Mouse (Mus musculus) hindbrain, embryonic 14.5 days (tissue): Measurements from ENCODE around the gene Tmem86b. TPM values are rescaled to one million over a fixed set of nuclear protein-coding genes. Genes with fewer than 3 reads are reported as not detected.

Experiments
- ATAC-seq: fragments of 200-750 bp; cut with Nextera tagmentation; 2 replicates; pipeline ENCODE4 v1.8.0; 2017; ENCODE audit warnings: moderate number of reproducible peaks, mild to moderate bottlenecking, moderate TSS enrichment, moderate library complexity; ENCODE audit not compliant: low FRiP score
- DNase-seq: peaks from one replicate; pipeline ENCODE4 v3.0.0-alpha.2; 2015; ENCODE audit warnings: low spot score
- H3K27ac ChIP-seq: fragments of 300-500 bp; sonication (generic); 2 replicates; pipeline ENCODE4 v1.5.1; 2014; ENCODE audit warnings: mild to moderate bottlenecking, moderate library complexity
- H3K27me3 ChIP-seq: fragments of 300-500 bp; sonication (generic); 2 replicates; pipeline ENCODE4 v1.6.1; 2014; ENCODE audit warnings: mild to moderate bottlenecking, low read length, mixed read lengths; ENCODE audit not compliant: control insufficient read depth, insufficient read depth
- H3K36me3 ChIP-seq: fragments of 300-500 bp; sonication (generic); replicated peaks from 2 replicates; pipeline ENCODE4 v1.6.1; 2014; ENCODE audit not compliant: control insufficient read depth, insufficient read depth
- H3K4me1 ChIP-seq: fragments of 300-500 bp; sonication (generic); replicated peaks from 2 replicates; pipeline ENCODE4 v1.6.1; 2014; ENCODE audit warnings: antibody characterized with exemption, low read length, mixed read lengths; ENCODE audit not compliant: control insufficient read depth, insufficient read depth
- H3K4me2 ChIP-seq: fragments of 300-500 bp; sonication (generic); replicated peaks from 2 replicates; pipeline ENCODE4 v1.6.1; 2014; ENCODE audit warnings: mild to moderate bottlenecking, moderate library complexity
- H3K4me3 ChIP-seq: fragments of 300-500 bp; sonication (generic); replicated peaks from 2 replicates; pipeline ENCODE4 v1.5.1; 2014; ENCODE audit warnings: mild to moderate bottlenecking, low read length
- H3K9ac ChIP-seq: fragments of 300-500 bp; sonication (generic); 2 replicates; pipeline ENCODE4 v1.6.1; 2014
- H3K9me3 ChIP-seq: fragments of 300-500 bp; sonication (generic); 2 replicates; pipeline ENCODE4 v1.6.1; 2016; ENCODE audit warnings: low read length; ENCODE audit not compliant: control insufficient read depth
- WGBS: fragments of 180-500 bp; shearing (Covaris S2); extraction: QIAGEN DNeasy Blood & Tissue Kit; methylation state at CpG from one replicate; pipeline ENCODE4 v1.1.7; 2014; 5-methylcytosine and 5-hydroxymethylcytosine counted together
- polyA plus RNA-seq: library from polyadenylated mRNA; unstranded; fragments of >200 nt; fragmentation: Nextera tagmentation; extraction: Ambion mirVana; gene quantifications from 2 replicates; pipeline ENCODE4 v1.2.1, GENCODE M21; 2014

Tmem86b gene
- polyA plus RNA-seq, 1 experiment from 2014 or later = 2.7 TPM

DNA sequence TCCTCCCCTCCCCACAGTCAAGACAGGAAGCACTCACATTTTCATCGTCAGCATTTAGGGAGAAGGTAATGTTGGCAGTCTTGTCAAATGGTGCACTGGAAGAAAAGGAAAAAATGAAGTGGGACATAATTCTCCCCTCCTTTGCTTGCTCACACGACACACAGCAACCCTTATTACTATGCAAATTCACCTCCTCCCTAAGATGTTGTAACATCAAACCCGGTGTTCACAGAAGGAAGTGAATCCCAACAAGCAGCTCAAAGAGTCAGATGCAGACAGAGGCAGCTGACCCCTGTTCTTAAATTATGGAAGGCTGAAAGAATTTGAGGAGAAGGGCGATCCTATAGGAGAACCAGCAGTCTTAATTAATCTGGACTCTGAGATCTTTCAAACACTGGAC is 5.0 kb upstream of the Tmem86b start:
- ATAC-seq = no peak
- DNase-seq = no peak
- 81% methylated on average over 4 of the region's 4 CpGs for WGBS

DNA sequence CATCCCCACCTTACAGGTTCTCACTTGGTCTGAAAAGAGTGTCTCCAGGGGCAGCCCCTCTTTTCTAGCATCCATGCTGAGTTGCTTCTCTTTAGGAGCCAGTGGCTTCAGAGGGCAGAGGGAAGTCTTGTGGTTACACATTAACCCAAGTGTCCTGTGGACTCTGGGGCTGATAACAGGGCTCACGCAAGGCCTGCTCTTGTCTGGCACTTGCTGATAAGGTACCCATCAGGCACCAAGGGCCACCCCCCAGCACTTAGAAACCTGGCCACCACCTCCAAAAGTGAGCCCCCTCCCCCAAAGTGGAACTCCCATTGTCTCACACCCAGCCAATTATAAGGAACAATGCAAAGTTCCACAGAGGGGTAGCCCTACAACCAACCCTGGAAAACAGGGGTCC is 1.0 kb downstream of the Tmem86b start:
- Histone ChIP-seq H3K27ac (no peak overlapping the region), H3K9ac (no peak overlapping the region), H3K4me2 (no peak overlapping the region), H3K36me3 (peaks cover 67% of the 10 kb centered on the region), H3K4me3 (no peak overlapping the region), H3K4me1 (no peaks in the 10 kb centered on the region), H3K9me3 (no peaks in the 10 kb centered on the region), H3K27me3 (no peaks in the 10 kb centered on the region)
- DNase-seq (no peak), ATAC-seq (no peak)
- WGBS = 89% methylated on average over 1 of the region's 1 CpGs

More for the DNA sequence above, 5.0 kb upstream of the Tmem86b start:
- Histone ChIP-seq H3K4me2 (no peak overlapping the region), H3K27ac (no peak overlapping the region), H3K27me3 (no peaks in the 10 kb centered on the region), H3K36me3 (peaks cover 94% of the 10 kb centered on the region), H3K4me3 (no peak overlapping the region), H3K4me1 (no peaks in the 10 kb centered on the region), H3K9ac (no peak overlapping the region), H3K9me3 (no peaks in the 10 kb centered on the region)

DNA sequence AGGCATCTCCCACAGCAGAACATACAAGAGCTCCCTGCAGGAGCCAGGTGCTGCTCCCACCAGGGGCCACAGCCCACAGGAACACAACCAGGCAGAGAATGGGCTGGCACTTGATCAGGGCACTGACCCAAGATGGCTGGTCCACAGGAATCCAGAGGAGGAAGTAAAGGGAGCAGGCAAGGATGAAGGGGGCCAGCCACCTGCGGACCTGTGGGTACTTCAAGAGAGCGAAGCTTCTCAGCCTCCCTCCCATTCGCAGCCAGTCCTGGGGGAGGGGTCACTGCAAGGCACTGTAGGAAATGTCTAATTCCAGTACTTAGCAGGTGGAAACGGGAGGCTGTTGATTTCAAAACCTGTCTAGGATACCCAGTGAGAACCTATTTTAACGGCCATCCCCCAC is 1.6 kb downstream of the Tmem86b start:
- no peak overlapping the region for H3K4me3 ChIP-seq
- 90% methylated on average over 5 of the region's 5 CpGs for WGBS
- H3K27me3 ChIP-seq = no peaks in the 10 kb centered on the region
- no peak overlapping the region for H3K4me2 ChIP-seq
- DNase-seq (no peak), ATAC-seq (no peak)
- H3K9ac ChIP-seq = no peak overlapping the region
- peaks cover 62% of the 10 kb centered on the region for H3K36me3 ChIP-seq
- no peak overlapping the region for H3K27ac ChIP-seq
- H3K4me1 ChIP-seq = no peaks in the 10 kb centered on the region
- no peaks in the 10 kb centered on the region for H3K9me3 ChIP-seq

DNA sequence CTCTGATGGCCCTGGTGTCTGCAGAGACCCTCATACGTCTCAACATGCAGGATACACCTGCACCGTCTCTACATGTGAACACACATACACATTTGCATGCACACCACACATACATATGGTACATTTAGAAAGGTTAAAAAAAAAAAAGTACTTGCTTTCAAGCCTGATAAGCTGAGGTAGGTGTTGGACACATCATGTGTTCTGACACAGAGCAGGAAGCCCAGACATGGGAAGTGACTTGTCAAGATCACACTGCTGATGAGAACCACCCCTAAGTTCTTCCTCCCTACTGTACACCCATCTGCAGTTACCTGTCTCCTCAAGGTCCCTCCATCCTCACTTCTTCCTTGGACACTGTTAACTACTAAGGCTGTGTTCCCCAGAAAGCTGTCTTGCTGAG is 5.3 kb downstream of the Tmem86b start:
- Histone ChIP-seq H3K4me3 (no peak overlapping the region), H3K27me3 (no peaks in the 10 kb centered on the region), H3K27ac (no peak overlapping the region), H3K4me2 (no peak overlapping the region), H3K9me3 (no peaks in the 10 kb centered on the region), H3K9ac (no peak overlapping the region), H3K4me1 (no peaks in the 10 kb centered on the region), H3K36me3 (peaks cover 28% of the 10 kb centered on the region)
- WGBS = 90% methylated on average over 2 of the region's 2 CpGs
- ATAC-seq = no peak
- no peak for DNase-seq

DNA sequence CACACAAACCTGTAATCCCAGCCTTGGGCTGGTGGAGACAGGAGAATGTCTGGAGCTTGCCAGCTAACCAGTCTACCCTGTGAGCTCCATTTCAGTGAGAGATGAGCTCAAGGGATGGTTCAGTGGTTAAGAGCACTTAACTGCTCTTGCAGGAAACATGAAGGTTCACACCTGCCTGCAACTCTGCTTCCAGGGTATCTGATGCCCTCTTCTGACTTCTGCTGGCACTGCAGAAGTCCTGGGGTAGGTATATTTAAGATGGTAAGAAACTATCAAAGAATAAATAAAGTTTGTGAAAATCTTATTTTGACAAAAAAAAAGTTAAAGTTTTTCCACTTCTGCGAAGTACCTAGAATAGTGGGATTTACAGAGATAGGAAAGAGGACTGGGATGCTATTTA is 6.9 kb downstream of the Tmem86b start:
- Histone ChIP-seq H3K4me2 (no peak overlapping the region), H3K27ac (no peak overlapping the region), H3K36me3 (peaks cover 12% of the 10 kb centered on the region), H3K9ac (no peak overlapping the region), H3K27me3 (no peaks in the 10 kb centered on the region), H3K9me3 (no peaks in the 10 kb centered on the region), H3K4me1 (no peaks in the 10 kb centered on the region), H3K4me3 (no peak overlapping the region)
- DNase-seq (no peak), ATAC-seq (no peak)
- 53% methylated on average over 1 of the region's 1 CpGs for WGBS

DNA sequence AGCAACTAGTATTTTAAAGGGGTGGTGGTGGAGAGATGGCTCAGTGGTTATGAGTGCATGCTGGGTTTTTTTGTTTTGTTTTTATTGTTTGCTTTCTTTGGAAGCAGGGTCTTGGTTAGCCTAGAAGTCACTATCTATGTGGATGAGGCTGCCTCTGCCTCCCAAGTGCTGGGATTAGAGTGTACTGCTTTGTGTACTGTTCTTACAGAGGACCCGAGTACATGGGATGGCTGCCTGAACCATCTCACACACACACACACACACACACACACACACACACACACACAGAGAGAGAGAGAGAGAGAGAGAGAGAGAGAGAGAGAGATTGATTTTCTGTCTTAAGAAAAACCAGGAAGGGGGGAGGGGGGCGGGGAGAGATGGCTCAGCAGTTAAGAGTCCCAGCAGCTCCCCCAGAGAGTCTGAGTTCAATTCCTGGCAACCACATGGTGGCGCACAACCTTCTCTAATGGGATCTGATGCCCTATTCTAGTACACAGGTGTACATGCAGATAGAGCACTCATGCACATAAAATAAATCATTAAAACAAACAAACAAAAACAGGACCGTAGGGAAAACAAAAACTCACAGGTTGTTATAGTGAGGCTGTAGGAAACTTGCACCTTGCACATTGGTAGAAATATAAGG is 7.6 kb downstream of the Tmem86b start:
- Histone ChIP-seq H3K9me3 (no peaks in the 10 kb centered on the region), H3K4me1 (no peaks in the 10 kb centered on the region), H3K27me3 (no peaks in the 10 kb centered on the region), H3K27ac (no peak overlapping the region), H3K9ac (no peak overlapping the region), H3K4me2 (no peak overlapping the region), H3K36me3 (peaks cover 5% of the 10 kb centered on the region; the same call in 1 of the 2 replicates), H3K4me3 (no peak overlapping the region)
- ATAC-seq (peak; percentile 72; the same call in 1 of the 2 replicates), DNase-seq (peak; percentile 65)
- 23% methylated on average over 4 of the region's 4 CpGs for WGBS

DNA sequence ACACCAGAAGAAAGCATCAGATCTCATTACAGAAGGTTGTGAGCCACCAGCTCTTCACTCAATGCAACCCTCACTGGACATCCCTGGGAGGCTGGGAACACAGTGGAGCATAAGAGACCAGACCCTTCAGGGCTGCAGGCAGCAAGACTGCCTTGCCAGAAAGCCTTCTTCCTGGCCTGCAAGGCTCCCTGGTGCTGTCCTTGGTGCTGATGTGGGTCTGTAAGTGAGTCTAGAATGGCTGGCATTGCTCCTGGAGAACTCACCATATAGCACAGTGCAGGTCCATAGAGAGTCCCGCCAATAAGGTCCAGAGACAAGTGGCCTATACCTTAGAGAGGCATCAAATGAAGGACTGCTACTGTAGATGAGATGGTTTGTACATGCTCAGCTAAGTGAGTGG is 11.2 kb downstream of the Tmem86b start:
- Histone ChIP-seq H3K27me3 (no peaks in the 10 kb centered on the region), H3K9ac (no peak overlapping the region), H3K27ac (no peak overlapping the region), H3K4me2 (no peak overlapping the region), H3K9me3 (no peaks in the 10 kb centered on the region), H3K36me3 (no peaks in the 10 kb centered on the region), H3K4me3 (no peak overlapping the region), H3K4me1 (no peaks in the 10 kb centered on the region)
- DNase-seq (peak; percentile 46), ATAC-seq (no peak)
- 44% methylated on average over 1 of the region's 1 CpGs for WGBS

DNA sequence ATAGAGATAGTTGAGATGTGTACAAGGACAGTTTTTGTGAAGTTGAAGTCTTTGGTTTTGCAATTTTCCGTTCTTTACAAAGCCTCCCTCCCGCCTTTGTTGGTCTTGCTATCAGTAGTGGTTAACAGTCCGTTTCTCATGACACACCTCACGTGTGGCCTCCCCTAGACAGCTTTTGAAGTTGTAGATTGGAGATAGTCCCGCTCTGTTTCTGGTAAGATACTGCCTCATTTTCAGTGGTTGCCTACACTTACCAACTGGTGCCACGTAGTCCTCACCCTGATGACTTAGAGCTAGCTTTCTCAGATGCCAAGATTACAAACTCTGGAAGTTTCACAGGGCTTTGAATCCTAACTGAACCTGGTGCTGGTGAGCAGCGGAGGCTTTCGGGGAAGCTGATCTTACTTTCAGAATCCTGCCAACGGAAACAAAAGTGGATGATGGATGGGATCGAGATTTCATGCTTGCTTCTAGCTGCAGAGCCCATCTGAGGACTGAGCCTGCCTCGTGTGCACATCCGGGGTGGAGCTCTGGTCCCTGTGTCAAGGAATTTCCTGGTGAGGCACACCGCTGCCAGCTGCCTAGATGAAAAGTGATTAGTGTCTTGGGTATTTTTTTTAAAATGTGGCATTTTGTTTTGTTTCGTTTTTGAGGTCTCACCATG is 17.4 kb downstream of the Tmem86b start:
- Histone ChIP-seq H3K27ac (no peak overlapping the region), H3K9me3 (no peaks in the 10 kb centered on the region), H3K4me2 (no peak overlapping the region), H3K9ac (no peak overlapping the region), H3K36me3 (no peaks in the 10 kb centered on the region), H3K27me3 (no peaks in the 10 kb centered on the region), H3K4me1 (no peaks in the 10 kb centered on the region), H3K4me3 (no peak overlapping the region)
- DNase-seq = no peak
- 66% methylated on average over 14 of the region's 14 CpGs for WGBS
- ATAC-seq = no peak

DNA sequence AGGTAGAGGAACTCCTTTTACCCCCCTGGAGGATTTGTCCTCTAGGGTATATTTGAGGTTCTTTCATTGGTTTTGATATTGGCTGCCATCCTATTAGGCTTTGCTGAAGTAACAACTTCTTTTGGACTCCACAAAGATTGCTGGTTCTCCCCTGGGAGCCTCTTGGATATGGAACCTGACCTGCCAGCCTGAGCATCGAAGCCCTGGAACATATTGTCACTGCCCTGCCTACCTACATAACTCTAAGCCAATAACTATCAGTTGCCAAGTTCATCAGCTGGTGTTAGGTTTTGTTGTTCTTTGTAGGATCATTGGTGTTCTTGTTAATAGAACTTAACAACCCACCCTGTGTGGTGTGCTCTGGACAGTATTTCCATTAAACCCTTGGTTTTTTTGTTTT is 18.3 kb downstream of the Tmem86b start:
- Histone ChIP-seq H3K4me1 (no peaks in the 10 kb centered on the region), H3K9ac (no peak overlapping the region), H3K27me3 (no peaks in the 10 kb centered on the region), H3K4me3 (no peak overlapping the region), H3K27ac (no peak overlapping the region), H3K9me3 (no peaks in the 10 kb centered on the region), H3K4me2 (no peak overlapping the region), H3K36me3 (no peaks in the 10 kb centered on the region)
- no peak for DNase-seq
- no peak for ATAC-seq
- WGBS = 81% methylated on average over 1 of the region's 1 CpGs
